Mouse (Mus musculus): Measurements from ENCODE around the gene Clptm1l. TPM values are rescaled to one million over a fixed set of nuclear protein-coding genes. Genes with fewer than 3 reads are reported as not detected.

The Clptm1l gene
- 110 and 124 TPM in 2 replicates for polyA plus RNA-seq (2014; fragmentation: Nextera tagmentation; extraction: Ambion mirVana)

GRCm38 (mm10) chr13:73603522-73604155, at the start of gene Clptm1l:
TSS of gene Clptm1l (plus strand) at chr13:73604006.
- Histone ChIP-seq H3K9me3 (replicated peaks; ENCODE audit: control insufficient read depth, low read length) (no peaks in the 10 kb centered on the region), H3K4me2 (ENCODE audit: low read depth, low read length) (peak within 1 kb of the TSS; percentile 89), H3K36me3 (replicated peaks; ENCODE audit: control insufficient read depth, insufficient read depth, low read depth, low read length) (no peaks in the 10 kb centered on the region; the same call in 1 of the 2 replicates), H3K27me3 (ENCODE audit: control insufficient read depth, insufficient read depth, low read length) (no peaks in the 10 kb centered on the region), H3K4me3 (ENCODE audit: low read depth, low read length) (peak within 1 kb of the TSS; percentile 76), H3K9ac (replicated peaks; ENCODE audit: low read length) (peak within 1 kb of the TSS; percentile 86), H3K27ac (replicated peaks; ENCODE audit: low read depth, low read length) (peak within 1 kb of the TSS; percentile 14; the same call in 1 of the 2 replicates), H3K4me1 (ENCODE audit: control insufficient read depth, insufficient read depth, low read length) (no peaks in the 10 kb centered on the region)
- under 1% methylated on average over 53 of the region's 53 CpGs for WGBS
- peak; percentile 97 for DNase-seq (ENCODE audit: low spot score)
- peak; percentile 96 for ATAC-seq (replicated peaks; ENCODE audit: insufficient number of reproducible peaks, low FRiP score, low TSS enrichment, low read depth)

- Histone ChIP-seq H3K27ac (replicated peaks; ENCODE audit: low read depth, low read length) (no peak overlapping the region), H3K9me3 (replicated peaks; ENCODE audit: control insufficient read depth, low read length) (no peaks in the 10 kb centered on the region), H3K9ac (replicated peaks; ENCODE audit: low read length) (no peak overlapping the region), H3K4me1 (ENCODE audit: control insufficient read depth, insufficient read depth, low read length) (no peaks in the 10 kb centered on the region), H3K27me3 (ENCODE audit: control insufficient read depth, insufficient read depth, low read length) (no peaks in the 10 kb centered on the region), H3K4me2 (ENCODE audit: low read depth, low read length) (no peak overlapping the region), H3K36me3 (replicated peaks; ENCODE audit: control insufficient read depth, insufficient read depth, low read depth, low read length) (no peaks in the 10 kb centered on the region), H3K4me3 (ENCODE audit: low read depth, low read length) (no peak overlapping the region)
- DNase-seq (ENCODE audit: low spot score) (no peak), ATAC-seq (replicated peaks; ENCODE audit: insufficient number of reproducible peaks, low FRiP score, low TSS enrichment, low read depth) (no peak)
- WGBS: 89% methylated on average over 5 of the region's 5 CpGs
Measured at GRCm38 (mm10) chr13:73564201-73564600, 39.6 kb upstream of the Clptm1l start.

- H3K27ac ChIP-seq (replicated peaks; ENCODE audit: low read depth, low read length): no peak overlapping the region
- no peak overlapping the region for H3K4me2 ChIP-seq (ENCODE audit: low read depth, low read length)
- DNase-seq (ENCODE audit: low spot score) (no peak), ATAC-seq (replicated peaks; ENCODE audit: insufficient number of reproducible peaks, low FRiP score, low TSS enrichment, low read depth) (no peak)
- H3K4me3 ChIP-seq (ENCODE audit: low read depth, low read length): no peak overlapping the region
- no peaks in the 10 kb centered on the region for H3K27me3 ChIP-seq (ENCODE audit: control insufficient read depth, insufficient read depth, low read length)
- H3K9ac ChIP-seq (replicated peaks; ENCODE audit: low read length): no peak overlapping the region
- H3K36me3 ChIP-seq (replicated peaks; ENCODE audit: control insufficient read depth, insufficient read depth, low read depth, low read length): no peaks in the 10 kb centered on the region
- H3K4me1 ChIP-seq (ENCODE audit: control insufficient read depth, insufficient read depth, low read length): no peaks in the 10 kb centered on the region
- H3K9me3 ChIP-seq (replicated peaks; ENCODE audit: control insufficient read depth, low read length): no peaks in the 10 kb centered on the region; the same call in 1 of the 2 replicates
Measured at GRCm38 (mm10) chr13:73575051-73575450, 28.8 kb upstream of the Clptm1l start.

- no peak for DNase-seq (ENCODE audit: low spot score)
- H3K36me3 ChIP-seq (replicated peaks; ENCODE audit: control insufficient read depth, insufficient read depth, low read depth, low read length): no peaks in the 10 kb centered on the region
- H3K4me3 ChIP-seq (ENCODE audit: low read depth, low read length): no peak overlapping the region
- no peaks in the 10 kb centered on the region for H3K27me3 ChIP-seq (ENCODE audit: control insufficient read depth, insufficient read depth, low read length)
- no peak overlapping the region for H3K4me2 ChIP-seq (ENCODE audit: low read depth, low read length)
- 73% methylated on average over 2 of the region's 2 CpGs for WGBS
- H3K27ac ChIP-seq (replicated peaks; ENCODE audit: low read depth, low read length): no peak overlapping the region
- H3K4me1 ChIP-seq (ENCODE audit: control insufficient read depth, insufficient read depth, low read length): no peaks in the 10 kb centered on the region
- H3K9me3 ChIP-seq (replicated peaks; ENCODE audit: control insufficient read depth, low read length): no peaks in the 10 kb centered on the region
- H3K9ac ChIP-seq (replicated peaks; ENCODE audit: low read length): no peak overlapping the region
- no peak for ATAC-seq (replicated peaks; ENCODE audit: insufficient number of reproducible peaks, low FRiP score, low TSS enrichment, low read depth)
Measured at GRCm38 (mm10) chr13:73577277-73577676, 26.5 kb upstream of the Clptm1l start.

- H3K9ac ChIP-seq (replicated peaks; ENCODE audit: low read length): no peak overlapping the region
- H3K9me3 ChIP-seq (replicated peaks; ENCODE audit: control insufficient read depth, low read length): no peaks in the 10 kb centered on the region
- H3K4me3 ChIP-seq (ENCODE audit: low read depth, low read length): no peak overlapping the region
- H3K27ac ChIP-seq (replicated peaks; ENCODE audit: low read depth, low read length): no peak overlapping the region
- no peak overlapping the region for H3K4me2 ChIP-seq (ENCODE audit: low read depth, low read length)
- no peak for DNase-seq (ENCODE audit: low spot score)
- WGBS: 78% methylated on average over 3 of the region's 3 CpGs
- H3K27me3 ChIP-seq (ENCODE audit: control insufficient read depth, insufficient read depth, low read length): no peaks in the 10 kb centered on the region
- no peaks in the 10 kb centered on the region for H3K4me1 ChIP-seq (ENCODE audit: control insufficient read depth, insufficient read depth, low read length)
- ATAC-seq (replicated peaks; ENCODE audit: insufficient number of reproducible peaks, low FRiP score, low TSS enrichment, low read depth): no peak
- H3K36me3 ChIP-seq (replicated peaks; ENCODE audit: control insufficient read depth, insufficient read depth, low read depth, low read length): no peaks in the 10 kb centered on the region
Measured at GRCm38 (mm10) chr13:73591488-73591887, 12.3 kb upstream of the Clptm1l start.

- H3K9me3 ChIP-seq (replicated peaks; ENCODE audit: control insufficient read depth, low read length): no peaks in the 10 kb centered on the region
- no peak for DNase-seq (ENCODE audit: low spot score)
- 47% methylated on average over 2 of the region's 2 CpGs for WGBS
- no peak for ATAC-seq (replicated peaks; ENCODE audit: insufficient number of reproducible peaks, low FRiP score, low TSS enrichment, low read depth)
- H3K4me1 ChIP-seq (ENCODE audit: control insufficient read depth, insufficient read depth, low read length): no peaks in the 10 kb centered on the region
- H3K4me3 ChIP-seq (ENCODE audit: low read depth, low read length): no peak overlapping the region
- no peaks in the 10 kb centered on the region for H3K36me3 ChIP-seq (replicated peaks; ENCODE audit: control insufficient read depth, insufficient read depth, low read depth, low read length)
- no peak overlapping the region for H3K27ac ChIP-seq (replicated peaks; ENCODE audit: low read depth, low read length)
- no peak overlapping the region for H3K9ac ChIP-seq (replicated peaks; ENCODE audit: low read length)
- no peaks in the 10 kb centered on the region for H3K27me3 ChIP-seq (ENCODE audit: control insufficient read depth, insufficient read depth, low read length)
- no peak overlapping the region for H3K4me2 ChIP-seq (ENCODE audit: low read depth, low read length)
Measured at GRCm38 (mm10) chr13:73592546-73592945, 11.3 kb upstream of the Clptm1l start.

GRCm38 (mm10) chr13:73596276-73596675, 7.5 kb upstream of the Clptm1l start:
- Histone ChIP-seq H3K4me2 (ENCODE audit: low read depth, low read length) (no peak overlapping the region), H3K9ac (replicated peaks; ENCODE audit: low read length) (no peak overlapping the region), H3K4me1 (ENCODE audit: control insufficient read depth, insufficient read depth, low read length) (no peaks in the 10 kb centered on the region), H3K27me3 (ENCODE audit: control insufficient read depth, insufficient read depth, low read length) (no peaks in the 10 kb centered on the region), H3K4me3 (ENCODE audit: low read depth, low read length) (no peak overlapping the region), H3K36me3 (replicated peaks; ENCODE audit: control insufficient read depth, insufficient read depth, low read depth, low read length) (no peaks in the 10 kb centered on the region), H3K9me3 (replicated peaks; ENCODE audit: control insufficient read depth, low read length) (no peaks in the 10 kb centered on the region), H3K27ac (replicated peaks; ENCODE audit: low read depth, low read length) (no peak overlapping the region)
- DNase-seq (ENCODE audit: low spot score) (no peak), ATAC-seq (replicated peaks; ENCODE audit: insufficient number of reproducible peaks, low FRiP score, low TSS enrichment, low read depth) (no peak)
- 74% methylated on average over 4 of the region's 4 CpGs for WGBS

- Histone ChIP-seq H3K36me3 (replicated peaks; ENCODE audit: control insufficient read depth, insufficient read depth, low read depth, low read length) (no peaks in the 10 kb centered on the region), H3K9me3 (replicated peaks; ENCODE audit: control insufficient read depth, low read length) (no peaks in the 10 kb centered on the region), H3K4me2 (ENCODE audit: low read depth, low read length) (no peak overlapping the region), H3K27me3 (ENCODE audit: control insufficient read depth, insufficient read depth, low read length) (no peaks in the 10 kb centered on the region), H3K9ac (replicated peaks; ENCODE audit: low read length) (no peak overlapping the region), H3K27ac (replicated peaks; ENCODE audit: low read depth, low read length) (no peak overlapping the region), H3K4me3 (ENCODE audit: low read depth, low read length) (no peak overlapping the region), H3K4me1 (ENCODE audit: control insufficient read depth, insufficient read depth, low read length) (no peaks in the 10 kb centered on the region)
- ATAC-seq (replicated peaks; ENCODE audit: insufficient number of reproducible peaks, low FRiP score, low TSS enrichment, low read depth) (no peak), DNase-seq (ENCODE audit: low spot score) (no peak)
- 82% methylated on average over 4 of the region's 4 CpGs for WGBS
Measured at GRCm38 (mm10) chr13:73600217-73600616, 3.6 kb upstream of the Clptm1l start.

All from embryonic facial prominence, embryonic 11.5 days (tissue).